Mouse (Mus musculus) hematopoietic stem cell, adult 5-6 weeks (primary cell): Measurements from ENCODE around the gene Klhl3. TPM values are rescaled to one million over a fixed set of nuclear protein-coding genes. Genes with fewer than 3 reads are reported as not detected.
A peak's percentile ranks its signal among the peaks of the same experiment; 100 is the strongest.

Experiments used
- ATAC-seq, 2 experiments: fragments of 125-278 bp in 1 of 2; replicated peaks in 1 of 2; 2 replicates each; pipeline ENCODE4 v1.8.0; 2016 to 2017; ENCODE audit warnings: inconsistent platforms in 2 of 2, mild to moderate bottlenecking in 2 of 2, moderate number of reproducible peaks in 2 of 2, low read depth in 1 of 2, moderate TSS enrichment in 1 of 2; ENCODE audit not compliant: low FRiP score in 2 of 2, poor library complexity in 2 of 2, severe bottlenecking in 2 of 2, insufficient read depth in 1 of 2, low TSS enrichment in 1 of 2
- total RNA-seq: library from RNA; stranded (forward); fragments of 172-1452, 232-1000 nt; gene quantifications from 2 replicates; pipeline ENCODE4 v1.2.3, GENCODE M21; 2017

Klhl3 gene
- total RNA-seq, 1 experiment from 2014 or later: 8.2 TPM

GRCm38 (mm10) chr13:58127766-58128361 is 14.5 kb upstream of the Klhl3 start:
- ATAC-seq: no peak

GRCm38 (mm10) chr13:58126862-58127765 is 13.7 kb upstream of the Klhl3 start:
- no peak for ATAC-seq

GRCm38 (mm10) chr13:58126126-58126525 is 12.7 kb upstream of the Klhl3 start:
- no peak for ATAC-seq

- no peak for ATAC-seq
These were observed 11.6 kb upstream of the Klhl3 start for GRCm38 (mm10) chr13:58124989-58125388.

GRCm38 (mm10) chr13:58124278-58124677 is 10.9 kb upstream of the Klhl3 start:
- no peak for ATAC-seq

- no peak for ATAC-seq
These were observed 10.0 kb upstream of the Klhl3 start for GRCm38 (mm10) chr13:58123381-58123780.

- no peak for ATAC-seq
These were observed 9.4 kb upstream of the Klhl3 start for GRCm38 (mm10) chr13:58122786-58123297.

GRCm38 (mm10) chr13:58117318-58118017 is 4.1 kb upstream of the Klhl3 start:
- peak in 1 of 2 experiments; percentile 14; a peak in 1 of 4 replicates for ATAC-seq

- no peak for ATAC-seq
These were observed 3.4 kb upstream of the Klhl3 start for GRCm38 (mm10) chr13:58116801-58117200.

GRCm38 (mm10) chr13:58115227-58115626 is 1.8 kb upstream of the Klhl3 start:
- ATAC-seq: peak; percentile 74 to 80

GRCm38 (mm10) chr13:58112601-58113041 is 771 bp downstream of the Klhl3 start:
- no peak for ATAC-seq

- ATAC-seq: no peak
These were observed 1.2 kb downstream of the Klhl3 start for GRCm38 (mm10) chr13:58112191-58112590.

GRCm38 (mm10) chr13:58111306-58111705 is 2.1 kb downstream of the Klhl3 start:
- ATAC-seq: no peak

- no peak for ATAC-seq
These were observed 22.7 kb downstream of the Klhl3 start for GRCm38 (mm10) chr13:58090643-58091042.

GRCm38 (mm10) chr13:58084396-58084795 is 29.0 kb downstream of the Klhl3 start:
- ATAC-seq: no peak

GRCm38 (mm10) chr13:58083521-58083920 is 29.9 kb downstream of the Klhl3 start:
- no peak for ATAC-seq

- ATAC-seq: no peak
These were observed 30.3 kb downstream of the Klhl3 start for GRCm38 (mm10) chr13:58083048-58083447.

GRCm38 (mm10) chr13:58078361-58078760 is 35.0 kb downstream of the Klhl3 start:
- no peak for ATAC-seq
